Mouse (Mus musculus): ENCODE measurements around the gene Esr2.
"Not testable (repeated sequence)": the region's sequence is repeated elsewhere in the genome, so short reads cannot be mapped to it uniquely, and the experiment has no call there.

Gene Esr2

DNA sequence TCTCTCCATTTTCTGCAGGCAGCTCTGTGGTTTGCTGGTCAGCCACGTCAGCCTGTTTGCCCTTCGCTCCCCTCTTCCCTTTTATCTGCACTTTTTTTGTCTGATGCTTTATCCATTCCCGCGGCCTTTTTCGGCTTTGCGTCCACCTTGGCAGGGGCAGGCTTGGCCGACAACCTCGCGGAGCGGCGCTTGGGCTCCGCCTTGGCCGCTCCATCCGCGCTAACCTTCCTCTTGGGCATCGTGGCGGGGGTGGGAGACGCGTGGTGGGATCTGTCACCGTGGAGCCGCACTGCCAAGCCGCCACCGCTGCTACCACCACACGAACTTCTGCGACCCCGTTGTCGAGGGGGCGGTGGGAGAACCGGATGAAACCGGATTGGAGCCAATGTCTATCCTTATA is 24.7 kb downstream of the Esr2 start:
- DNase-seq (ENCODE audit: low read depth, low spot score), result not testable (repeated sequence)

DNA sequence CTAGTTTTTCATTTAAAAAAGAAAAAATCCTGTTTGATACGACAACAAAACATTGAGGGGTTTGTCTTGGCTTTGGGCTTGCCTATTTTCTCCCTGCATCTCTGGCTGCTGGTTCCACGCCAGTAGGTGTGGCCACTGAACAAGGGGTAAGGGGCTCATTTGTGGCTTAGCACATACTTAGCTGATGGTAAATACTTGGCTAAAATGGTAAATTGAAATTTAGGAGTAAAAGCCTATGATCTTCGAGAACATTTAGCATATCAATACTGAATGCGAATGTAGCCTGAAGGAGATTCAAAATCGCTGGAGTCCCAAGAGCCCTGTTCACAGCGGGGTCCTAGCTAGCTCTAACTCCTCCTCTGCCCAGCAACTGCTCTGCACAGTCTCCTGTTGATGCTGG is 40.4 kb downstream of the Esr2 start:
- no peak for DNase-seq (ENCODE audit: low read depth, low spot score)

DNA sequence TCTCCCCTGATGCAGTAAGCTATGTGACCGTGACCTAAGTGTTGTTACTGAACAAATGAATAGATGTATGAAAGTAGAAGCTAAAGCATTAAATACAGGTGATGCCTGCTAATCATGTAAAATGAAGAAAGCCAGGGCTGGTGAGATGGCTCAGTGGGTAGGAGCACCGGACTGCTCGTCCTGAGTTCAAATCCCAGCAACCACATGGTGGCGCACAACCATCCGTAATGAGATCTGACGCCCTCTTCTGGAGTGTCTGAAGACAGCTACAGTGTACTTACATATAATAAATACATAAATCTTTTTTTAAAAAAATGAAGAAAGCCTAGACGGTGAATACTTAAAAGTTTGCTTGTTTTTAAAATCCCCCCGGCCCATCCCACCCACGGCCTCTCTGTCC is 44.0 kb downstream of the Esr2 start:
- not testable (repeated sequence) for DNase-seq (ENCODE audit: low read depth, low spot score)

DNA sequence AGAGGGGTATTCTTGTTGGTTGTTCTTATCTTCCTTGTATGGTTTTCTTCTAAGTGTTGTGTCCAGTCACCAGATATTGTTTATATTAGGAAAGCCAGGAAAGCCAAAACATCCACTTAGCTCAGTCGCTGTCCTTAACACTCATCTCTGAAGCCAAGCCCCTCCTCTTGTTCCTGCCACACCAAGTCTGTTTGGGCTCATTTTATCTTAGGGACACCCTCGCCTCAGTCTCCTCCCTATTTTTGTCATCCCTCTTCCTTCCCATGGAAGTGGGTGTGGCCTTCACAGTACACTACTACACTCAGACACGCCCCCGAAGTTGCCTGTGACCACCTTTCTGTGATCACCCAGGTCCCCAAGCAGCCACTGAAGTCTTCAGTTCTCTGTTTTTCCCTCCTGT is 44.5 kb downstream of the Esr2 start:
- no peak for DNase-seq (ENCODE audit: low read depth, low spot score)

DNA sequence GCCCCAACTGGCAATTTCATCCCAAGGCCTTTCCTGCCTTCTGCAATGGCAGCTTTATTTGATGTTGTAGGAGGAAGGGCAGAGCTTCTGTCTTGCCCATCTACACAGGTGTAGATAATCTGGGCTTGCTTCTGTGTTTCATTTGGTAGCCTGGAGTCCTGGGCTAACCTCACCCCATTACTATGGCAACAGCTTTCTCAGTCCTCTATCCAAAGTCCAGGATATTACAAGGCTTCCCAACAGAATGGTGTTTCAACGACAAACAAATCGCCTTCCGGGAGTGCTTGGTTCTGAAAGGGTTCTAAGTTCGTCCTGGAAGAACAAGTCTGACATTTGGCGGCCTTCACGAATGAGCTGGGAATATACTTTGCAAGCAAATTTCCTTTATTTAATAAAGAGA is 46.2 kb downstream of the Esr2 start:
- no peak for DNase-seq (ENCODE audit: low read depth, low spot score)

DNA sequence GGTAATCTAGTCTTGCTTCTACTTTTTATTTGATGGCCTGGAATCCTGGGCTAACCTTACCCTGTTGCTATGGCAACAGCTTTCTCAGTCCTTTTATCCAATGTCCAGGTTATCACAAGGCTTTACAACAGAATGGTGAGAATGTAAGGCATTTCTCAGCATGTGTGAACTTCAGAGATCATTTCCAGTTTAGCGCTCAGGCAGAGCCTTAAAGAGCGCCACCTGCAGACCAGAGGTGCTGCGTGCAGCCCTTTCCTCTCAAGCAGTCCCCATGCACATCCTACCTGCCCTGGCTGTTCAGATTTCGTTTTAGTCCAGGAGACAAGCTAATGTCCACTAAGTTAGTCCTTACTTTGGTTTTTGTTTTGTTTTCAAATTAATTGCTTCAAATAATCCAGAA is 46.8 kb downstream of the Esr2 start:
- DNase-seq (ENCODE audit: low read depth, low spot score), result no peak

DNA sequence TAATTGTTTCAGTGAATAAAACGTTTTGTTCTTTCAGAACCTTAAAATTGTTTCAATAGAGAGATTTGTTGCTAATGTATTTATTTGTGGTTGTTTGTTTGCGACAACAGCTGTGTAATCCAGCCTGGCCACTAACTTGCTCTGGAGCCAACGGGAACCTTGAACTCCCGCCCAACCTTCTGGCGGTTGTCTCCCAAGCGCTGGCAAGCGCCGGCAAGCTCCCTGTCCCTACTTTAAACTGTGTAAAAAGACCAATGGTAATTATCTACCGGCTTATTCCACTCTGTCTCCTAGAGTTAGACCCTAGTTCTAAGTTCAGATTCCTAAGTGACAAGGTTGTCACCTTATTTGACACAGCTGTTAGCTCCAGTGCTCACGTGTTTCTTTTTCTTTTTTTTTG is 48.2 kb downstream of the Esr2 start:
- no peak for DNase-seq (ENCODE audit: low read depth, low spot score)

DNA sequence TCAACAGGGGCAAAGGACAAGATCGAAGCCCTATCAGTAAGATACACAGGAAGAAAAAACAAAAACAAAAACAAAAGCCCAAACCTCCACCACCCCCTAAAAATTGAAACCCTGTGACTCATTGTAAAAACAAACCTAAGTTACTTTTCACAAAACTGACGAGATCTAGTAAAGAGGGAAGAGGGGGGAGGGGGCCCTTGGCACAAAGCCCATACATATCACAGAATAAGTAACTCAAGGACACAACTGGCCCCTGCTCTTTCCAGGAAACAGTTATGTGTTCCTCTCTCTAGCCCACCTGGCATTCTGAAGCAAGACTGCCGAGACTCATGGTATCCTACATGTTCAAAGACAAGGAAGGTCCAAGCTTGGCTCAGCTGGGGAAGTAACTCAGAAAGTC is 48.8 kb downstream of the Esr2 start:
- DNase-seq (ENCODE audit: low read depth, low spot score), result no peak

DNA sequence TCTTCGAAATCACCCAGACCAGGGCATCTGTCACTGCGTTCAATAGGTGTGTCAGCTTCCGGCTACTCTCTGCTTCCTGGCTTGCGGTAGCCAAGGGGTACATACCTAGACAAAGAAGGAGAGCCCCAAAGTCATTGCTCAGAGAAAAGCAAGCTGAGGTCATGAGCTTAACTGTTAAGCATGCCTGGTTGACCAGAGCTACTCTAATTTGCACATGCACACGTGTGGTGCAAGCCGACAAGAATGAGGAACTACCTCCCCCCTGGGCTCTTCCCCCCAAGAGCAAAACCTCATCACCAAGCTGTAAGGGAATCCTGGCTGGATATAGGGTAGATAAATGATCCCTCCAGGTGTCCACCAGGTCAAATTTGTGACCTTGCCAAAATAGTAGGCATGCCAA is 53.8 kb downstream of the Esr2 start:
- DNase-seq (ENCODE audit: low read depth, low spot score), result no peak

DNA sequence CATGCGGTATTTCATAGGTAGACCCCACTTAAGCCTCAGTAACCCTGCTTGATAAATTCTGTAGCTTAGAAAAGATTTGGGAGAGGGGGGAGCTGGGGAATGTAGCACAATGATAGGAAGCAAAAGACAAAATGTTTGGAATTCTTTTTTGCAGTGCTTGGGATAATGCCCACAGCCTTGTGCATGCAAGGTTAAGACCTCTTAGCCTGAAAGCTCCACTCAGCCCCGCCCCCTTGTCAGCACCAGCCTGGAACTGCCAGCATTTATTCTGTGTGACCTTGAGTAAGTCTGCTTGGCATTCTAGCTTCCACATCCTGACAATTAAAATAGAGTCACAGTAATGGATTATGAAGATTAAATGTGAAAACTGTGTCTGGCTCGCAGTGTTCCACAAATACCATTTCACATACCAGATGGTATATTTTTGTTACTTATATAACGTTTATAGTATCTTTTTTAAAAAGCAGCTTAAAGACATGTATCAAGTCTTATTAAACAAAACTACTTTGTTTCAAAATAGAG is 59.4 kb downstream of the Esr2 start:
- no peak for DNase-seq (ENCODE audit: low read depth, low spot score)

DNA sequence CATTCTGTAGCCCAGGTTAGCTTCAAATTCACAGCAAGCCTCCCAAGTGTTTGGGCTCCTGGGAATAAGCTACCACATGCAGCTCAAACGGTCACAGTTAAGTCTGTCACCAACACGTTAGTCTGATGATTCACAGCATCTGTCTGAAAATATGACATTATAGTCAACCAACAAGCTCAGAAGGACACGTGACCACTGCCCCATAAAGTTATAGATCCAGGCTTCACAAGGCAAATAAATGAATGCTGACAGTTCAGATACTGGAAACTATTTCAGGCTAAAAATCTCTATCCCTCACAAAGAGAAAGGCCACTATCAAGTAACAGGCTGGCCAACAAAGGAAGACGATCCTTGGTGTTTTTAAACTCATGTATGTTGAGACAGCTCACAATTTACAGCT is 60.5 kb downstream of the Esr2 start:
- DNase-seq (ENCODE audit: low read depth, low spot score), result no peak

DNA sequence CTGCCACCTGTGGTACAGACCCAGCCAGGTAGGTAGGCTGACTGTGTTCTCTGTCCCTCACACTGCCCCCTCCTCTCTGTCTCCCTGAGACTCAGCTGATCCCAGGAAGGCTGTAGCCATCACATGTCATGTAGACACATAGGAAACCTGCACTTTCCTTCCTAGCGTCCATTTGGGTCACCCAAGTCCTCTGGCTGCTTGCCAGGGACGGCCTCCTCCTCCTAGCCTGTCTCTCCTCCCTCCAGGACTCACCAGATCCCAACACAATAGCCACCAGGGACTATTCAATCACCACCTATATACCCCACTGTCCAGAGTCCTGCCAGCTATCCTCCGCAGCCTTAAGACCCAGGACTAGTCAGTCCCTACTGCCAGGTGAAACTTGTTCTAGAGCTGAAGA is 66.0 kb downstream of the Esr2 start:
- DNase-seq (ENCODE audit: low read depth, low spot score), result no peak

DNA sequence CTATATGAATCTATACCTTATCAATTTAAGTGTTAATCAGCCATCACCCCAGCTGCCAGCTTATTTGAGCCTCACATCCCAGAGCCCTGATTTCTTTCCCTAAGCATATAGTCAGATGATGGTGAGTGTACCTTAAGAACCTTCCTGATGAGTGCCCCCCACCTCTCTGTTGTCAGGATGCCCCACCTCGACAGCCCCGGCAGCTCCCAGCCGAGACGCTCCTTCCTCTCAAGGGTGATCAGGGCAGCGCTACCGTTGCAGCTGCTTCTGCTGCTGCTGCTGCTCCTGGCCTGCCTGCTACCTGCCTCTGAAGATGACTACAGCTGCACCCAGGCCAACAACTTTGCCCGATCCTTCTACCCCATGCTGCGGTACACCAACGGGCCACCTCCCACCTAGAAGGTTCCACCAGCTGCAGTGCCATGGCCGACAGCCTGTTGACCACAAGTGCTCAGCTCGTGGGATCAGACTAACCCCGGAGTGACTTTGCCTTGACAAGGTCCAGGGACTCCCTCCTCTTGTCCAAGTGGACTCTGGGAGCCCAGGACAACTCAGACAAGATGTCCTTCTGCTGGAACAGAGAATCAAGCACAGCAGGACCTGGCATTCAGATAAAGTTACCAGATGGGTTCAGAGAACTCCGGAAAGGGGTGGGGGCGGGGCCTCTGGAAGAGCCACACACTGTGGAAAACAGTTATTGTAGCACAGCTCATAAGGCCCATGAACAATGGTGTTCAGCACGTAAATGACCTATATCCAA is 67.2 kb downstream of the Esr2 start:
- DNase-seq (ENCODE audit: low read depth, low spot score), result no peak

DNA sequence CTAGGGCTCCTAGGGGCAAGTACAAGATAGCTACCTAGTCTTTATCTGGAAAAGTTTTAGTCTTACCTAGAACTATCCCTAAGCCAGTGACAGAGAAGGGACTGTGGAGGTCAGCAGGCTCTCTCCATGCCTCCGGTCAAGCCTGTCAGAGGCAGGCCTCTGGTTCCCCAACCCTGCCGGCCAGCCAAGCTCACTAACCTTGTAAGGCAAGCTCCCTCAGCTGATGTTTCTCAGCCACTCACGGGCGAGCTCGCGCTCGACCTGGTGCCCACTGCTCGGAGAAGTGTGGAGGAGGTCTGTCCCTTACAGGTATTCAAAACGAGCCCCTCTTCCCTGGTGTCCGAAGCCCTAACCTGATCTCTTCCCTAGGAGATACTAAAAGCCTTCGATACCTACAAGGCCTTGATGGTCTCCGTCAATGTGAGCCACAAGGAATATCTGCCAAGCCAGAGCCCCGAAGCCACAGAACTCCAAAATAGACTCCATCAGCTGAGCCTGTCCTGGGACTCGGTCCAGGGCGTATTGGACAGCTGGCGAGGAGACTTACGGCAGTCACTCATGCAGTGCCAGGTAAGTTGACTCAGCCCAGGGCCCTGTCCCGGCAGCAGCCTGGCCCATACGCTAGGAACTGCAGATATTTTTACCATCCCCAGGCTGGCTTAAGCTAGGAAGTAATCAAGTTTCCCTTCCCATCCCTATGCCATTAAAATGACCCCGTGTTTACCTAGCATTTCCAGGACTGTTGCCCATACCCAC is 72.3 kb downstream of the Esr2 start:
- DNase-seq (ENCODE audit: low read depth, low spot score), result no peak

DNA sequence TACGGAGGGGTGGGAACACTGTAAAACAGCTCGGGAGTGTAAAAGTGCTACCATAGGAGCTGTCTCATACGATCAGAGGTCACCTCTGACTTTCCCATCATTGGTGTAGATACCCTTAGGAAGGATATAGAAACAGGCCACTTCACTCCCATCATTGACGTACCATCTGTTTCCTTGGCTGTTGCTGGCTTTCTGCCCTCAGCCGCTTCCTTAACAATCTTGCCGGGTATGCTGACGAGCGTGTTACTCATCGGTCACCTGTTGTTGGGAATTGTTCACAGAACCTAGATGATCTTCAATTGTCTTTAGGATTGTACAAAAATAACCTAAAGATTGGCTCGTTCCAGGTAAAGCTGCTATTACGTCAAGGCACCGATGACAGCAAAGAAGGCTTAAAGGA is 74.4 kb downstream of the Esr2 start:
- no peak for DNase-seq (ENCODE audit: low read depth, low spot score)

DNA sequence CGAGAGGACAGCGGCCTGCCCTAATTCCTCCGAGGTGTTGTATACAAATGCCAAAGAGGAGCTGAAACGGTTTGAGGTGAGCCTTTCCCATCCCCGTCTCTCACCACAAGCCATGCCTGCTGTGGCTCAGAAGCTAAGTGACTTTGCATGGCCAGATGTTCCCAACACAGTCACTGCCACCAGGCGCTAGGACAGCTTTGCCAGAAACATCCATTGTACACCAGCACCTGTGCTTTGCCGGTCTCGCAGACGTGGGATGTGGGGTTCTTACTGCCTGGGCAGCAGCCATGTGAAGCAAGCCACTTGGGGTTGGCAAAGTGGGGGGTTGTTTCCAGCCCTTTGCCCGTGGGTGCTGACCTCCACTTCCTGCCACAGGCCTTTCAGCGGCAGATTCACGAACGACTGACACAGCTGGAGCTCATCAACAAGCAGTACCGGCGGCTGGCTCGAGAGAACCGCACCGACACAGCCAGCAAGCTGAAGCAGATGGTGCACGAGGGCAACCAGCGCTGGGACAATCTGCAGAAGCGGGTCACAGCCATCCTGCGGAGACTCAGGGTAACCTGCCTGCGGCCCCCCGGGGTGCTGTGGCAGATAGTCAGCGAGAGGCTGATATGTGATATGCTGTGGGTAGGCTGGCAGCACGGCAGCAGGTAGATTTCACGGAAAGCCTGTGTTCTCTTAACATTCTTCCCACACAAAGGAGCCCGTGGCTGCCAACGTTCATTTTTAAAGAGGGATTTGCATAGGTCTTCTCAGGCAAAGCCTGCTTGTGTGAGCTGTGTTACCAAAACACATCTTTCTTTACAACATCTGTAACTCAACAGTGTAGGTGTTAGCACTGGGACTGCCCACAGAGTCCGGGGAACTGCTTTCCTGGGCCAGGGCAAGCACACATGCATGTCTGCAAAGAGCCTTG is 81.7 kb downstream of the Esr2 start:
- DNase-seq (ENCODE audit: low read depth, low spot score), result peak; percentile 57

DNA sequence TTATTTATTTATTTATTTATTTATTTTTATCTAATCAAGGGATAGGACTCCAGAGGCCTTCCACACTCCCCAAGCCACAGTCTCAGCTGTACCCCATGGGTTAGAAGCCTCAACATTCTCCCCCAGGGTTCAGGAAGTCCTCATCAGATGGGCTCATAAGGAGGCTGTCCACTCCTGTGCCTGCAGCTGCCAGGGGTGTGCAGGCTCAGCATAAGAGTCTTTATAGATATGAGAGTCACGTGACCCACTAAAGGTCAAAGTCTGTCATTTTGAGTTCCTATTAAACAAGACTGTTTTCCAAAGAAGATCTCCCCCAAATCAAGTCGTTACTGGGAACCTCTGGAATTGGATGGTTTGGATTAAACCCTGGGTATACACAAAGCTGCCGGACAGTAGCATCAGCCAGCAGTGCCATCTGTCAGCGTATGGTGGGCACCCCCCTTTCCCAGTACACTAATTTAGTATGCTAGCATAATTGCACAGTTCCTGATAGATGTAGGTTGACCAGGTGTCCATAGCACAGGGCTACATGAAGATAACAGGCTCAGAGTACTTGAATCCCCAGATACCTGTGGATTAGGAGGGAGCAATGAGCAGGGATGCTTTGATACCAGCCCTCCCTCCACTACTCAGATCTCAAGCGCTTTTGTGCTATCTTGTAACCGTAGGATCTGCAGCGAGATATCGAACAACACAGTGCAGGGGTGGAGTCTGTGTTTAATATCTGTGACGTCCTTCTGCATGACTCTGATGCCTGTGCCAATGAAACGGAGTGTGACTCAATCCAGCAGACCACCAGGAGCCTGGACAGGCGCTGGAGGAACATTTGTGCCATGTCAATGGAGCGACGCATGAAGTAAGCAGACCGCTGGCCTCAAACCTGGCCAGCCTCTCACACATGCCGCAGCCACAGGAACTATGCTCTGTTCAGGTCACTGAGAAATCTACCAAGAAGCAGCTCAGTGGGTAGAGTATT is 83.2 kb downstream of the Esr2 start:
- no peak for DNase-seq (ENCODE audit: low read depth, low spot score)

DNA sequence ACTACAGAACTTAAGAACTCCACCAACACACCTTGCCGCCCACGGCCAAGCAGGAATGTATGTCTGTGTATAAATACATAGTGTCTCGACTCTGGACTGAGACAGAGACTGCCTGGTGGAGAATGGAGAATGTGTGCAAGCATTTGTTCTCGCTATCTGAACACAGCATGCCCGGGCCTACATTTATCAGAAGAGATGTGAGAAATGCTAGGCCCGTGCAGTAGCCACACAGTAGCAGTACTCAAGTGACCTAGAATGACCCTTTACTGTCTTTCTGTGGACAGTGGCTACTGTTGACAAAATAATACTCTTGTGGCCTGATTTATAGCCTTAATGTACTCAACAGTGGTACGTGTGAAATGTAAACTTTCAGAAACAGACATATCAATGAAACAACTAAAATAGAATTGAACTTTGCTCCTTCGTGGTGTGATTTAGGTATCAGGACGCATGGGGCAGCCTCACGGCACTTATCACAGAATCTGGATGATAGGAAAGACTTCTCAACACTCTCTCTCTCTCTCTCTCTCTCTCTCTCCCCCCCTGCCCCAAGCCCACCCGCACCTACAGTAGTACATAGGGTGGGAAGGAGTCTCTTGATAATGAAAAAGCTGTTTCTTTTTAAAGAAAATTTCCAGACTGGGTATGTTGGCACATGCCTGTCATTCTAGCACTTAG is 84.1 kb downstream of the Esr2 start:
- DNase-seq (ENCODE audit: low read depth, low spot score), result no peak

DNA sequence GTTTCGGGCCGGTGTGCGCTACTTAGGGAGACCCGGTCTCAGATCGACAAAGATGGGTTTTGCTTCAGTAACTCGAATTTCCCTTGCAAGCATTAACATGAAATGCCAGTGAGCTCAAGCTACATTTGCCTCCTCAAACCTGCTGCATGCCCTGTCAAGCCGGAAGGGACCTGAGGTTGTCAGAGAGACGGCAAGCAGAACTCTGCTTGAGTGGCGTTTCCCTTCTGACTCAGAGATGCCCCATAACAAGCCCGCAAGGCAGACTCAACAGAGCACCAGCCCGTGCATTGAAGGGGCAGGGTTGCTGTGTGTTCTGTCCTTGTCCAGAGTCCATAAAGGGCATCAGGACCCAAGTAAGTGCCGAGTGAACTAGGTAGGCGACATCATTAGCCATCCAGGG is 90.0 kb downstream of the Esr2 start:
- DNase-seq (ENCODE audit: low read depth, low spot score), result no peak
